Mouse (Mus musculus) v-Abl transformed pro-B cells (cell line): Measurements from ENCODE around the gene Olfr1090.

ENCODE experiments used
- in situ Hi-C, 2 experiments: fragments of 400-800 bp; cut with MboI; formaldehyde crosslinking; loops; one replicate each; pipeline ENCODE4 v1.15.1; 2025; ENCODE audit not compliant: unreplicated experiment in 2 of 2

Olfr1090 gene

GRCm38 (mm10) chr2:86758893-86759292 lies at the start of gene Olfr1090:
Gene Olfr1090 (minus strand): TSS chr2:86758993.
- in situ Hi-C loops, result no loop called here

GRCm38 (mm10) chr2:86782179-86782578 lies 23.4 kb upstream of the Olfr1090 start, which contains the start of gene Olfr1093:
Gene Olfr1093 (plus strand): TSS chr2:86782479.
- in situ Hi-C loops, result no loop called here

- in situ Hi-C loops, result no loop called here
These were observed 2.3 kb upstream of the Olfr1090 start for GRCm38 (mm10) chr2:86761050-86761449.

GRCm38 (mm10) chr2:86733601-86734000 lies 25.2 kb downstream of the Olfr1090 start, which contains the start of gene Olfr1089:
Gene Olfr1089 (minus strand): TSS chr2:86733701.
- in situ Hi-C loops, result no loop called here
